Mouse (Mus musculus) intestine, embryonic 16.5 days (tissue): Measurements from ENCODE around the gene Ncapd2. TPM values are rescaled to one million over a fixed set of nuclear protein-coding genes. Genes with fewer than 3 reads are reported as not detected.

ENCODE experiments used
- ATAC-seq: fragments of 200-750 bp; cut with Nextera tagmentation; 2 replicates; pipeline ENCODE4 v1.8.0; 2017; ENCODE audit warnings: moderate TSS enrichment, moderate library complexity
- H3K27ac ChIP-seq: fragments of 300-500 bp; sonication (generic); 2 replicates; pipeline ENCODE4 v1.5.1; 2014; ENCODE audit warnings: mild to moderate bottlenecking, low read length
- H3K27me3 ChIP-seq: fragments of 300-500 bp; sonication (generic); replicated peaks from 2 replicates; pipeline ENCODE4 v1.6.1; 2014; ENCODE audit warnings: low read length, control low read depth, mixed read lengths; ENCODE audit not compliant: control insufficient read depth, insufficient read depth
- H3K36me3 ChIP-seq: fragments of 300-500 bp; sonication (generic); 2 replicates; pipeline ENCODE4 v1.6.1; 2014; ENCODE audit warnings: low read length, control low read depth; ENCODE audit not compliant: control insufficient read depth, insufficient read depth
- H3K4me1 ChIP-seq: fragments of 300-500 bp; sonication (generic); 2 replicates; pipeline ENCODE4 v1.6.1; 2014; ENCODE audit warnings: low read length, control low read depth, mixed read lengths; ENCODE audit not compliant: control insufficient read depth, insufficient read depth
- H3K4me2 ChIP-seq: fragments of 300-500 bp; sonication (generic); 2 replicates; pipeline ENCODE4 v1.6.1; 2014; ENCODE audit warnings: low read depth, low read length, control low read depth
- H3K4me3 ChIP-seq: fragments of 300-500 bp; sonication (generic); 2 replicates; pipeline ENCODE4 v1.5.1; 2014; ENCODE audit warnings: mild to moderate bottlenecking, low read length
- H3K9ac ChIP-seq: fragments of 300-500 bp; sonication (generic); 2 replicates; pipeline ENCODE4 v1.6.1; 2014; ENCODE audit warnings: low read depth, low read length
- H3K9me3 ChIP-seq: fragments of 300-500 bp; sonication (generic); 2 replicates; pipeline ENCODE4 v1.6.1; 2016; ENCODE audit warnings: low read length, control low read depth; ENCODE audit not compliant: control insufficient read depth
- WGBS: fragments of 180-500 bp; shearing (Covaris S2); extraction: QIAGEN DNeasy Blood & Tissue Kit; methylation state at CpG from one replicate; pipeline ENCODE4 v1.1.7; 2014; 5-methylcytosine and 5-hydroxymethylcytosine counted together
- polyA plus RNA-seq: library from polyadenylated mRNA; unstranded; fragments of >200 nt; fragmentation: Nextera tagmentation; extraction: Ambion mirVana; gene quantifications from 2 replicates; pipeline ENCODE4 v1.2.1, GENCODE M21; 2015

Ncapd2 gene
- 67.8 and 78.0 TPM in 2 replicates for polyA plus RNA-seq

GRCm38 (mm10) chr6:125191332-125192015, at the start of gene Ncapd2, which contains the start of gene Mrpl51:
Gene Ncapd2, minus strand, starts transcription at chr6:125191701.
Gene Mrpl51, plus strand, starts transcription at chr6:125191801.
- Histone ChIP-seq H3K27me3 (no peaks in the 10 kb centered on the region), H3K9ac (peak within 1 kb of the TSS; percentile 90), H3K4me2 (peak within 1 kb of the TSS; percentile 81), H3K36me3 (no peaks in the 10 kb centered on the region), H3K4me1 (peaks cover 6% of the 10 kb centered on the region; the same call in 1 of the 2 replicates), H3K4me3 (peak within 1 kb of the TSS; percentile 70), H3K27ac (peak within 1 kb of the TSS; percentile 99), H3K9me3 (no peaks in the 10 kb centered on the region)
- peak; percentile 96 for ATAC-seq
- WGBS: under 1% methylated on average over 53 of the region's 54 CpGs

- Histone ChIP-seq H3K36me3 (no peaks in the 10 kb centered on the region), H3K27me3 (no peaks in the 10 kb centered on the region), H3K27ac (no peak overlapping the region), H3K9ac (no peak overlapping the region), H3K4me3 (no peak overlapping the region), H3K4me2 (no peak overlapping the region), H3K9me3 (no peaks in the 10 kb centered on the region), H3K4me1 (no peaks in the 10 kb centered on the region)
- 72% methylated on average over 5 of the region's 5 CpGs for WGBS
- no peak for ATAC-seq
These were observed 49.1 kb upstream of the Ncapd2 start for GRCm38 (mm10) chr6:125240617-125241016.

GRCm38 (mm10) chr6:125239547-125239946, 48.0 kb upstream of the Ncapd2 start:
- no peak overlapping the region for H3K4me3 ChIP-seq
- no peaks in the 10 kb centered on the region for H3K36me3 ChIP-seq
- H3K4me1 ChIP-seq: no peaks in the 10 kb centered on the region
- no peaks in the 10 kb centered on the region for H3K27me3 ChIP-seq
- WGBS: 94% methylated on average over 5 of the region's 5 CpGs
- H3K9me3 ChIP-seq: no peaks in the 10 kb centered on the region
- H3K4me2 ChIP-seq: no peak overlapping the region
- H3K9ac ChIP-seq: no peak overlapping the region
- H3K27ac ChIP-seq: no peak overlapping the region
- no peak for ATAC-seq

- Histone ChIP-seq H3K4me1 (no peaks in the 10 kb centered on the region), H3K27ac (no peak overlapping the region), H3K9ac (no peak overlapping the region), H3K4me3 (no peak overlapping the region), H3K36me3 (no peaks in the 10 kb centered on the region), H3K27me3 (no peaks in the 10 kb centered on the region), H3K9me3 (no peaks in the 10 kb centered on the region), H3K4me2 (no peak overlapping the region)
- 51% methylated on average over 6 of the region's 6 CpGs for WGBS
- ATAC-seq: no peak
These were observed 46.9 kb upstream of the Ncapd2 start for GRCm38 (mm10) chr6:125238396-125238795.

GRCm38 (mm10) chr6:125237421-125237820, 45.9 kb upstream of the Ncapd2 start:
- ATAC-seq: no peak
- Histone ChIP-seq H3K27me3 (no peaks in the 10 kb centered on the region), H3K36me3 (no peaks in the 10 kb centered on the region), H3K27ac (no peak overlapping the region), H3K4me3 (no peak overlapping the region), H3K4me1 (no peaks in the 10 kb centered on the region), H3K9ac (no peak overlapping the region), H3K9me3 (no peaks in the 10 kb centered on the region), H3K4me2 (no peak overlapping the region)
- WGBS: 88% methylated on average over 4 of the region's 4 CpGs

- Histone ChIP-seq H3K36me3 (no peaks in the 10 kb centered on the region), H3K9ac (no peak within 1 kb of the TSS), H3K4me3 (no peak within 1 kb of the TSS), H3K4me2 (no peak within 1 kb of the TSS), H3K27ac (no peak within 1 kb of the TSS), H3K4me1 (peaks cover 6% of the 10 kb centered on the region; the same call in 1 of the 2 replicates), H3K27me3 (no peaks in the 10 kb centered on the region), H3K9me3 (no peaks in the 10 kb centered on the region)
- WGBS: 48% methylated on average over 6 of the region's 6 CpGs
- no peak for ATAC-seq
These were observed 45.3 kb upstream of the Ncapd2 start, which contains the start of gene Cd27 for GRCm38 (mm10) chr6:125236782-125237181. Gene Cd27, minus strand, starts transcription at chr6:125237010.

- no peaks in the 10 kb centered on the region for H3K27me3 ChIP-seq
- H3K9me3 ChIP-seq: no peaks in the 10 kb centered on the region
- no peak for ATAC-seq
- no peak overlapping the region for H3K9ac ChIP-seq
- no peak overlapping the region for H3K27ac ChIP-seq
- no peaks in the 10 kb centered on the region for H3K36me3 ChIP-seq
- H3K4me3 ChIP-seq: no peak overlapping the region
- H3K4me1 ChIP-seq: peaks cover 8% of the 10 kb centered on the region; the same call in 1 of the 2 replicates
- H3K4me2 ChIP-seq: no peak overlapping the region
- 82% methylated on average over 6 of the region's 6 CpGs for WGBS
These were observed 44.8 kb upstream of the Ncapd2 start for GRCm38 (mm10) chr6:125236341-125236740.

- 61% methylated on average over 5 of the region's 5 CpGs for WGBS
- H3K27ac ChIP-seq: no peak overlapping the region
These were observed 43.0 kb upstream of the Ncapd2 start for GRCm38 (mm10) chr6:125234520-125234828.

GRCm38 (mm10) chr6:125233816-125234519, 42.5 kb upstream of the Ncapd2 start:
- Histone ChIP-seq H3K27me3 (no peaks in the 10 kb centered on the region), H3K9me3 (no peaks in the 10 kb centered on the region), H3K4me3 (no peak overlapping the region), H3K4me1 (peaks cover 8% of the 10 kb centered on the region), H3K27ac (no peak overlapping the region), H3K36me3 (no peaks in the 10 kb centered on the region), H3K4me2 (no peak overlapping the region), H3K9ac (no peak overlapping the region)
- WGBS: 52% methylated on average over 7 of the region's 7 CpGs
- ATAC-seq: no peak

More at GRCm38 (mm10) chr6:125234520-125234828, 43.0 kb upstream of the Ncapd2 start:
- Histone ChIP-seq H3K27me3 (no peaks in the 10 kb centered on the region), H3K4me3 (no peak overlapping the region), H3K9me3 (no peaks in the 10 kb centered on the region), H3K9ac (no peak overlapping the region), H3K4me1 (peaks cover 8% of the 10 kb centered on the region), H3K36me3 (no peaks in the 10 kb centered on the region), H3K4me2 (no peak overlapping the region)
- ATAC-seq: no peak; the same call in 1 of the 2 replicates
